Mouse (Mus musculus): ENCODE measurements around the gene Serpinh1. TPM values are rescaled to one million over a fixed set of nuclear protein-coding genes. Genes with fewer than 3 reads are reported as not detected.

The Serpinh1 gene
- total RNA-seq, 2 experiments from 2014 or later, result 0.05 TPM; not detected in 1

Other genes with a start within 250 kb of the Serpinh1 start
- gene Uvrag, start 212.1 kb downstream of the Serpinh1 start, total RNA-seq (2015), result 22.6 and 24.6 TPM in 2 replicates
- 33.9 TPM in 2 replicates for gene Uvrag, start 212.1 kb downstream of the Serpinh1 start, total RNA-seq (2017)
- 11.4 and 12.2 TPM in 2 replicates for gene Dgat2, start 170.5 kb downstream of the Serpinh1 start, total RNA-seq (2015)
- gene Dgat2, start 170.5 kb downstream of the Serpinh1 start, total RNA-seq (2017), result 8.5 and 12.2 TPM in 2 replicates
- 7.4 and 8.2 TPM in 2 replicates for gene Mogat2, start 114.6 kb downstream of the Serpinh1 start, total RNA-seq (2015)
- 8.2 and 9.8 TPM in 2 replicates for gene Mogat2, start 114.6 kb downstream of the Serpinh1 start, total RNA-seq (2017)
- 0.56 TPM in 1 of 2 replicates, not detected in the other for gene Map6, start 85.8 kb downstream of the Serpinh1 start, total RNA-seq (2015)
- not detected in 2 replicates for gene Map6, start 85.8 kb downstream of the Serpinh1 start, total RNA-seq (2017)
- gene Gdpd5, start 28.2 kb upstream of the Serpinh1 start, total RNA-seq (2015), result 0.10 TPM in 1 of 2 replicates, not detected in the other
- gene Gdpd5, start 28.2 kb upstream of the Serpinh1 start, total RNA-seq (2017), result 0.08 TPM in 1 of 2 replicates, not detected in the other
- 0.79 and 1.0 TPM in 2 replicates for gene Klhl35, start 112.8 kb upstream of the Serpinh1 start, total RNA-seq (2015)
- 1.2 TPM in 2 replicates for gene Klhl35, start 112.8 kb upstream of the Serpinh1 start, total RNA-seq (2017)
- 1,629 and 1,793 TPM in 2 replicates for gene Rps3, start 130.5 kb upstream of the Serpinh1 start, total RNA-seq (2015)
- 2,248 and 2,565 TPM in 2 replicates for gene Rps3, start 130.5 kb upstream of the Serpinh1 start, total RNA-seq (2017)
- 23.5 and 24.1 TPM in 2 replicates for gene Arrb1, start 182.2 kb upstream of the Serpinh1 start, total RNA-seq (2015)
- 48.2 and 49.2 TPM in 2 replicates for gene Arrb1, start 182.2 kb upstream of the Serpinh1 start, total RNA-seq (2017)

Measured in megakaryocyte progenitor cell, adult 5-6 weeks (primary cell).